Comparison of ENCODE assay signal across 12 mouse cellular contexts in genomic region chr7:120241092-120241491, GRCm38 (mm10). TPM values are rescaled to one million over a fixed set of nuclear protein-coding genes. Genes with fewer than 3 reads are reported as not detected.
DNase-seq lines count a peak whose midpoint lies in the region; ATAC-seq lines count a peak whose summit lies in the region.
"Had no signal": no experiment of that assay in that cellular context is flagged by ENCODE, and none has a peak within 500 bp of the region (broad histone marks: within the 10 kb centered on the region; RNA-seq: fewer than 3 reads in every experiment).

No protein-coding gene starts in this region.

- H3K9ac ChIP-seq in heart, embryonic 11.5 days (ENCODE audit: low read depth, low read length), result no peak overlapping the region
- H3K9ac ChIP-seq: embryonic facial prominence, embryonic 12.5 days; limb, embryonic 15.5 days; stomach, embryonic 15.5 days had no signal

- no peaks in the 10 kb centered on the region for H3K36me3 ChIP-seq in heart, embryonic 11.5 days (ENCODE audit: control insufficient read depth, insufficient read depth, low read length)
- H3K36me3 ChIP-seq: embryonic facial prominence, embryonic 12.5 days; limb, embryonic 15.5 days; stomach, embryonic 15.5 days had no signal

- peak; percentile 17 for DNase-seq in kidney, adult 9 months
- DNase-seq in kidney, postnatal 14 days, result no peak
- DNase-seq in 3T3-L1 (ENCODE audit: low read depth, low spot score) (peak; percentile 5), 416B (ENCODE audit: low read depth) (peak; percentile 18)
- DNase-seq in c-Kit-positive CD71-negative TER-119-negative erythroid progenitor cells, embryonic 14.5 days (ENCODE audit: low read depth), result peak; percentile 2
- no peak for DNase-seq in urinary bladder, postnatal 36 days (ENCODE audit: low spot score in 2 of 2)
- DNase-seq in thymus, postnatal 10 days (ENCODE audit: low spot score in 2 of 2), result no peak
- DNase-seq: right cerebral cortex, adult 18-20 months had no signal

- H3K27me3 ChIP-seq in heart, embryonic 11.5 days (ENCODE audit: control insufficient read depth, insufficient read depth, low read length), result no peaks in the 10 kb centered on the region
- H3K27me3 ChIP-seq: embryonic facial prominence, embryonic 12.5 days; limb, embryonic 15.5 days; stomach, embryonic 15.5 days had no signal

- no peaks in the 10 kb centered on the region for H3K9me3 ChIP-seq in heart, embryonic 11.5 days (replicated peaks; ENCODE audit: control insufficient read depth, low read length)
- H3K9me3 ChIP-seq: embryonic facial prominence, embryonic 12.5 days; limb, embryonic 15.5 days; stomach, embryonic 15.5 days had no signal

- no peak for ATAC-seq in heart, embryonic 11.5 days (replicated peaks; ENCODE audit: insufficient number of reproducible peaks, low FRiP score, low TSS enrichment)

- H3K4me3 ChIP-seq in heart, embryonic 11.5 days (ENCODE audit: low read depth, low read length), result no peak overlapping the region
- H3K4me3 ChIP-seq: embryonic facial prominence, embryonic 12.5 days; limb, embryonic 15.5 days; stomach, embryonic 15.5 days had no signal

- H3K27ac ChIP-seq in heart, embryonic 11.5 days (ENCODE audit: low read depth, low read length), result no peak overlapping the region
- H3K27ac ChIP-seq: embryonic facial prominence, embryonic 12.5 days; limb, embryonic 15.5 days; stomach, embryonic 15.5 days had no signal

- H3K4me2 ChIP-seq in heart, embryonic 11.5 days, result no peak overlapping the region
- H3K4me2 ChIP-seq: embryonic facial prominence, embryonic 12.5 days; limb, embryonic 15.5 days; stomach, embryonic 15.5 days had no signal

- H3K4me1 ChIP-seq in heart, embryonic 11.5 days (ENCODE audit: control insufficient read depth, insufficient read depth, low read length), result no peaks in the 10 kb centered on the region
- H3K4me1 ChIP-seq: embryonic facial prominence, embryonic 12.5 days; limb, embryonic 15.5 days; stomach, embryonic 15.5 days had no signal

RNA-seq across cellular contexts. Expression of gene Abca14, which starts 37.3 kb away (rescaled TPM):
- polyA plus RNA-seq in heart, embryonic 11.5 days (2014; fragmentation: Nextera tagmentation; extraction: Ambion mirVana), result not detected in 2 replicates
- polyA plus RNA-seq: embryonic facial prominence, embryonic 12.5 days; limb, embryonic 15.5 days; stomach, embryonic 15.5 days had no signal

RNA-seq across cellular contexts. Expression of gene Crym, which starts 39.2 kb away (rescaled TPM):
- polyA plus RNA-seq in heart, embryonic 11.5 days (2014; fragmentation: Nextera tagmentation; extraction: Ambion mirVana), result 1.2 and 1.9 TPM in 2 replicates

Comparison
In these comparisons a context has a peak if more than half of its experiments do, and no peak if none do; other contexts are left out.
1. DNase-seq: peak in kidney, adult 9 months (single experiment), 3T3-L1 (single experiment), 416B (single experiment) and c-Kit-positive CD71-negative TER-119-negative erythroid progenitor cells, embryonic 14.5 days (single experiment); none in kidney, postnatal 14 days (single experiment), urinary bladder, postnatal 36 days (0 of 2) and thymus, postnatal 10 days (0 of 2).